Mouse (Mus musculus) G1E (cell line): ENCODE data around the gene Msx1.

ENCODE experiments used
- CTCF ChIP-seq: IDR thresholded peaks from 2 replicates; pipeline ENCODE4 v1.5.1; 2012; ENCODE audit warnings: low read depth, low read length, inconsistent platforms, mixed read lengths
- GATA2 ChIP-seq: IDR thresholded peaks from 2 replicates; pipeline ENCODE4 v1.6.1; 2012; ENCODE audit warnings: low read depth, low read length, inconsistent platforms, borderline replicate concordance

DNA sequence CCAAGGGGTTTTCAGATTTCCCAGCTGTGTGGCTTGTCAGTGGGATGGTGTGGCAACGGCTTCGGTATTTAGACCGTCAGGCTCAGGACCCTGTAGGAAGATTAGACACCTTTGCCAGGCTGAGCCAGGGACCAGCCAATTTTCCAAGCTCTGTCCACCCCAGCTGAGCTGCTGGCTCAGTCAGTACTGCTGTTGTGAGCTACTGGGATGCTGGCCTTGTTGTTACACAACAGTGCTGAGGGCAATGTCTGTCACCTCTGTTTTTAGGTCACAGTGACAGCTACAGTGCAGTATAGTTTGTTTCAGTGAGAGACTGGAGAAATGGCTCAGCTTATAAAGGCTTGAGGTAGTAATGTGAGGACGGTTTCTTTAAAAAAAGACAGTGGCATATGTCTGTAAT, 50.4 kb downstream of the Msx1 start:
- TF ChIP-seq GATA2 (no peak), CTCF (no peak)
